Mouse (Mus musculus): ENCODE results near the gene Rab4b.

Rab4b gene

DNA sequence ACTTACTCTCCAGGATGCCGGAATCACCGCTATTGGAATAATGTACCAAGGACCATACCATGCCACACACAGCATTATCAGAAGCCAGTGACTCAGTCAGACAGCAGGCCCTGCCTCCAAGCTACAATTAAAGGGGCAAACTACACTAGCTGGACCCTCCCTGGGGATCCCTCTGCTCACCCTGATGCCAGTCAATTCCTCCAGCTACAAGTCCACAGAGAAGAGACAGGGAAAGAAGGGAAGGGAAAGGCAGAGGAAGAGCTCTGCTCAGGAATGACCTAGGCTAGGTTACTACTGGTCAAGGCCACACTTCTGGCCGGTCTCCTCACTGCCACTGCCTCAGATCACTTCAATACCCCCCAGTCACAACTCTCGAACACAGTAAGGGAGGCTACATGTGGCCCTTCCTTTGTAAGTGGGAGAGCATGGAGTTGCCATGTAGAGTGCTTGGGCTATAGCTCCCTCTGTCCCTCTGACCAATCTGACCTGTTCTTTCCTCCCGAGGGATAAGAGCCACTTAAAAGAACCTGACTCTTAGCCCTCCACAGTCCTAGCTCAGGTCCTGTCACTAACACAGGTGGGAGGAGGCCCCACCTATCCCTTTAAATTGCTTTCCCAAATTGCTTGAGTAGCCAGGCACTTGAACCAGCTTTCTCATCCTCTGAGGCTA is 15.8 kb downstream of the Rab4b start:
- no peak for ATAC-seq (ENCODE audit: insufficient number of reproducible peaks, low FRiP score, low TSS enrichment)

DNA sequence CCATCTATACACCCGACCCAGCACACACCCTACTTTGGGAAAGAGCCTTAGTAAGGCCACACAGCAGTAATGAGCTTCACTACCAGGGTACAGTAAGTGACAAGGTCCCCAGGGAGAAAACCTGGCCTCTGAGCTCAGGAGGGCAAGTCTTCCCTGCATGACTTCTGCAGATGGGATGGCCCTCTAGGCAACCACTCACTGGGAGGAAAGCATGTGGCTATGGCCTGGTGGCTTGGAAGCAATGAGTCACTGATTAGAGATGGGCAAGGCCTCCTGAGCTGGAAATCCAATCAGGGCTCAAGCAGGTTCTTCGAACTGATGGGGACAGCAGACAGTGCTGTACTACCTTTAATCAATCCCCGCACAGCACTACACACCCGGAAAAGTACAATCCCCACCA is 17.0 kb downstream of the Rab4b start:
- no peak for ATAC-seq (ENCODE audit: insufficient number of reproducible peaks, low FRiP score, low TSS enrichment)

DNA sequence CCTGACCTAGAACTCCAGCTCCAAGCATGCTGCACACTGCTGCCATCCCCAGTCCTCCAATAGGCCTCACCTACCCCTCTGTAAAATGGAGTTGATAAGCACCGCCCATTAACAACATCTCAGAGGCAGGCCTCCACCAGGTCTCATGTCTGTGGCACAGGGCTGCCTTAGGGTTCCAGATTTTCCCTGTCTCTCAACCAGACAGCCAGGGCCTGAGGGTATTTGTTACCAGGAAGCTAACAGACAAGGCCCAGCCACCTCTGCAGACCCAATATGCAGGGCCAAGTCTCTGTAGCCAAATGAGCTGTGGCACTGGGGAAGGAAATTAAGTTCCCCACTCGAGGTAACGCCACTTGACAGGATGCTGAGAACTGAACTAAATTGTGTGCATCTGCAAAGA is 17.8 kb downstream of the Rab4b start:
- no peak for ATAC-seq (ENCODE audit: insufficient number of reproducible peaks, low FRiP score, low TSS enrichment)

DNA sequence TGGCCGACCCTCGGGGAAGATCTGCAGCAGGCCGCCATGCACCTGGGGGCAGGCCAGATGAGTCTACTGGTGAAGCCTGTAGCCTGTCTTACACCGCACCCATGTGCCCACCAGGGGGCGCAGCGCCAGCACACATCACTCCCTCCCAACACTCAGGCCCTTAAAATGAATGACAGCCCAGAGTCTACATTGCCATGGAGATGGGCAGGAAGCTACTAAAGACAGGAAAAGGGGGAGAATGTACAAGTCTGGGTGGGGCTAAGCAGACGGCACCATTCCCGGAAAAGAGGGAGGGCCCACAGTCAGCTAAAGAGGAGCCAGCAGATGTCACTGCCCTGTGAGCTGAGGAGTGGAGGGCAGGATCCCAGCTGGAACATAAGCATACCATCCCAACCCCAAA is 18.8 kb downstream of the Rab4b start:
- peak; percentile 67; the same call in 1 of the 2 replicates for ATAC-seq (ENCODE audit: insufficient number of reproducible peaks, low FRiP score, low TSS enrichment)

- no peak for ATAC-seq (ENCODE audit: insufficient number of reproducible peaks, low FRiP score, low TSS enrichment)
These were observed 19.4 kb downstream of the Rab4b start for GRCm38 (mm10) chr7:27159256-27159655.

DNA sequence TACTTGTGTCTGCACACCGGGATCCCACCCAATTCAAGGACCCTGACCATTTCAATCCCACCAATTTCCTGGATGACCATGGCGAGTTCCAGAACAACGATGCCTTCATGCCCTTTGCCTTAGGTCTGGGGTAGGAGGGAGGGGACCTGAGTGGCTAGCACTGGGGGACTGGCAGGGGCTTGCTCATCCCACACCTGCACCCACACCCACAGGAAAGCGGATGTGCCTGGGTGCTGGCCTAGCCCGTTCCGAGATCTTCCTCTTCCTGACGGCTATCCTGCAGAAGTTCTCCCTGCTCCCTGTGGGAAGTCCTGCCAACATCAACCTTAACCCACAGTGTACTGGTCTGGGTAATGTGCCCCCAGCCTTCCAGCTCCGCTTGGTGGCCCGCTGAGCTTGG is 20.5 kb downstream of the Rab4b start:
- ATAC-seq (ENCODE audit: insufficient number of reproducible peaks, low FRiP score, low TSS enrichment): no peak

GRCm38 (mm10) chr7:27156005-27156404 is 22.7 kb downstream of the Rab4b start:
- ATAC-seq (ENCODE audit: insufficient number of reproducible peaks, low FRiP score, low TSS enrichment): no peak

DNA sequence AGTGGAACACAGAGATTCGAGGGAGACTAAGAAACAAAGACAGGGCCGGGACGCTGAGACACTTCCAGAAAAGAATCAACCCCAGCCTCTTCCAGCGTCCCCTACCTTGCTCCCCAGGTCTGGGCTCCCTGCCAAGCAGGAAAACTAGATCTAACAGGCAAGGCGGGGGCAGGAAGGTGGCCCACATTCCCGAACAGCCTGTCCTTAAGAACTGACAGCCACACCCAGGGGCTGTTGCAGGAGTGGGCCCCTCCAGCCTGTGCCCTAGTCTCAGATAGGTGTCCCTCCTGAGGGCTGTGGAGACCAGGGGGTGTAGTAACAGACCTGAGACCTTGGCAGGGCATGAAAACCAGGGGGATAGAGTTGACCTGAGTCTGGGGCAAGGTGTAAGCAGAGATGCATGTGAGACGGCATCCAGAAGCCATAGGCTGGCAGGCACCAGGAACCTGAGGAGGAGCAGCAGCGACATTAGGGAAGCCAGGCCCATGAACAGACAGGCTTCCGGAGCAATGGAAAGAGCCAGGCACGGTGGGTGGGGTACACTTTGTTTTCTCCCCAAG is 25.4 kb downstream of the Rab4b start, which contains the start of gene Cyp2t4:
TSS of gene Cyp2t4 (plus strand) at position 510 of the 560 bp plus-strand sequence.
- ATAC-seq (ENCODE audit: insufficient number of reproducible peaks, low FRiP score, low TSS enrichment): no peak

DNA sequence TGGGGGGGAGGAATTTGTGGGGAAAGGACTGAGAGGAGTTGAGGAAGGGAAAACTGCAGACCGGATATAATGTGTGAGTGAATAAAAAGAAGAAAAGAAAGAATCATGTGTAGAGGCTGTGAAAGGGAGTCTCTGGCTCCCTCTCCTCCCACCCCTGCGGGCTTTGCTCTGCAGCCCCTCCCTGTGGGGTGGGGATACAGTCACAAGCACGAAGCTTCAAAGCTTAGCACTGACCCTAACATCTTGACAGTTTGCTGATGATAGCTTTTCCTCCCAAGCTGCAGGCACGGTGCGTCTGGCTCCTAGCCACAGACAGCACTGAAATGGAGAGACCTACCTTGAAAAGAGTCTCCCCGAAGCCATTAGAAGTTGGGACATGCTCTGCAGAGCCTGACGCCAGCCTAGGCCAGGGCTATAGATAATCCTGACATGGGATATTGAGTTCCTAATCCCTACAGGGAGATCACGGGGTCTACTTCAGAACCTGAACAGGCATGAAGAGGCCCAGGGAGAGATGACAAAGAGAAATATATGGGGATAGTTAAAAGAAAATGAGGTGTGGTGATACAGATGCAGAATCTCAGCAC is 42.2 kb downstream of the Rab4b start:
- ATAC-seq (ENCODE audit: insufficient number of reproducible peaks, low FRiP score, low TSS enrichment): no peak

GRCm38 (mm10) chr7:27133757-27134156 is 44.9 kb downstream of the Rab4b start:
- no peak for ATAC-seq (ENCODE audit: insufficient number of reproducible peaks, low FRiP score, low TSS enrichment)

GRCm38 (mm10) chr7:27133156-27133555 is 45.5 kb downstream of the Rab4b start:
- ATAC-seq (ENCODE audit: insufficient number of reproducible peaks, low FRiP score, low TSS enrichment): no peak

- ATAC-seq (ENCODE audit: insufficient number of reproducible peaks, low FRiP score, low TSS enrichment): no peak
These were observed 46.1 kb downstream of the Rab4b start for GRCm38 (mm10) chr7:27132588-27132987.

DNA sequence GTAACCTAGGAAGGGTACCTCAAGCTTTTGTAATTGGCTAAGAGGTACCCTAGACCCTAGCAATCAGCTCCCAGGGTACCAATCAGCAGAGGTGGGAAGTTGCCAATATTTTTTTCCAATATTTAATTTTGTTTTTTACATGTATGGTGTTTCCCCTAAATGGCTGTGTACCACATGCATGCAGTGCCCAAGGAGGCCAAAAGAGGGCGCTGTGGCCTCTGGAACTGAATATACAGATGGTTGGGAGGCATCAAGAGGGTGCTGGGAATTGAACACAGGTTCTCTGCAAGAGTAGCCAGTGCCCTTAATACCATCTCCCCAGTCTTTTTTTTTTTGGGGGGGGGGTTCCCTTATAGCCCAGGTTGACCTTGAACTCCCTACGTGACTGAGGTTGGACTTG is 47.3 kb downstream of the Rab4b start:
- no peak for ATAC-seq (ENCODE audit: insufficient number of reproducible peaks, low FRiP score, low TSS enrichment)

- ATAC-seq (ENCODE audit: insufficient number of reproducible peaks, low FRiP score, low TSS enrichment): no peak
These were observed 48.0 kb downstream of the Rab4b start for GRCm38 (mm10) chr7:27130521-27131370.

- ATAC-seq (ENCODE audit: insufficient number of reproducible peaks, low FRiP score, low TSS enrichment): no peak
These were observed 48.9 kb downstream of the Rab4b start for GRCm38 (mm10) chr7:27129811-27130210.

GRCm38 (mm10) chr7:27128946-27129345 is 49.8 kb downstream of the Rab4b start:
- ATAC-seq (ENCODE audit: insufficient number of reproducible peaks, low FRiP score, low TSS enrichment): no peak

DNA sequence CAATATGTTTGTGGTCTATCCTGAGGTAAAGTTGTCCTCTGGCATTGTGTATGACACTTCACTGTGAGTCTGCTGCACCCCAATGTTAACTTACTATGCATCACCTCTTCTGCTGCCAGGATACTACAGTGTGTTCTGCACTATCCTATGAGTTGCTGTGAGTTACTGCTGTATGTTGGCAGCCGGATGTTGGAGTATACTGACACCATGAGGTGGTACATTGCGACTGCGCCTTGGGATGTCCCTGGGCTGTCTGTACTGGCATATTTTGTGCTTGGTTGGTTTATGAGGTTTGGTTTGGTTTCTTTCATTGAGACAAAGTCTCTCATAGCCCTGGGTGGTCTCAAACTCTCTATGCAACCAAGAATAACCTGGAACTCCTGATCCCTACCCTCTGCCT is 50.5 kb downstream of the Rab4b start:
- no peak for ATAC-seq (ENCODE audit: insufficient number of reproducible peaks, low FRiP score, low TSS enrichment)

DNA sequence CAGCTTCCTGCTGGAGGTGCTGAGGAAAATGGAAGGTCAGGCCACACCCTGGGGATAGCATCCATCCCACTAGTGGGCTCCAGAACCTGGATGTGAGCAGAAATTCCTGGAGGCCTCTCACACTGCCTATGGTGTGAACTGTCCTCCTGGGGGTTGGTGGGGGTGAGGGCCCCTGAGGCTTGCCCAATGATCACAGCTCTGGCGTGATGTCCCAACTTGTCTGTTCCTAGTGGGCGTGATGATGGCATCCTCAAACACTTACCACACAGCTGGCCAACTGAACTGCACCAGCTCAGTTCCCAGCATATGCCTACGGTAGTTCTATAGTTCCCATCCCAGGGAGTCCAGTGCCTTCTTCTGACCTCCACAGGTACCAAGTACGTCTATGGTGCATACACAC is 53.7 kb downstream of the Rab4b start:
- ATAC-seq (ENCODE audit: insufficient number of reproducible peaks, low FRiP score, low TSS enrichment): no peak

DNA sequence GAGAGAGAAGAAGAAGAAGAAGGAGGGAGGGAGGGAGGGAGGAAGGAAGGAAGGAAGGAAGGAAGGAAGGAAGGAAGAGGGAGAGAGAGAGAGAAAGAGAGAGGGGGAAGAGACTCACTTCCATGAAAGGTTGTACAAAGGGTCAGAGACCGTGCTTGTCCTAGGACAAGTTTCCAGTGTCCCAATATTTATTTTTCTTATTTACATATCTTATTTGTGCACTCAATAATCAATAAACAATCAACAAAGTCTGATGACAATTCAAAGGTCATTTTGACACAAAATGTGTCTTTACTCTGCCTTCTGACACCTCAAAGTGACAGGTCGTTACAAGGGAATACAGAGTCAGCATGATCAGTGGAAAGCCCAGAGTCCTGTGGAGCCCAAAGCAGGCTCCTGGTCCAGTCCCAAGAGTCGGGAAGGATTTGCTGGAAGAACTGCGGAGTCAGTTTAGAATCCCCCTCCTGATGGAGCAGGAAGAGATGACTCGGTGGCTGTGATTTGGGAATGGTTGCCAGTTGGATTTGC is 54.3 kb downstream of the Rab4b start:
- no peak for ATAC-seq (ENCODE audit: insufficient number of reproducible peaks, low FRiP score, low TSS enrichment)

- ATAC-seq (ENCODE audit: insufficient number of reproducible peaks, low FRiP score, low TSS enrichment): no peak
These were observed 59.0 kb downstream of the Rab4b start, which contains the start of gene Cyp2f2 for GRCm38 (mm10) chr7:27119676-27120075. Gene Cyp2f2 (plus strand): TSS chr7:27119909.

Measured in cerebellum, adult (tissue).